Mouse (Mus musculus) midbrain, postnatal 0 days (tissue): Measurements from ENCODE around the gene Krtap19-5. TPM values are rescaled to one million over a fixed set of nuclear protein-coding genes. Genes with fewer than 3 reads are reported as not detected.

ENCODE experiments used
- ATAC-seq: fragments of 200-750 bp; cut with Nextera tagmentation; 2 replicates; pipeline ENCODE4 v1.8.0; 2017; ENCODE audit warnings: moderate number of reproducible peaks, mild to moderate bottlenecking, moderate TSS enrichment, moderate library complexity; ENCODE audit not compliant: low FRiP score
- DNase-seq: peaks from one replicate; pipeline ENCODE4 v3.0.0-alpha.2; 2015; ENCODE audit warnings: low spot score
- H3K27ac ChIP-seq: fragments of 300-500 bp; sonication (generic); 2 replicates; pipeline ENCODE4 v1.5.1; 2014; ENCODE audit warnings: low read depth, mild to moderate bottlenecking, low read length, mixed read lengths
- H3K27me3 ChIP-seq: fragments of 300-500 bp; sonication (generic); 2 replicates; pipeline ENCODE4 v1.6.1; 2014; ENCODE audit warnings: low read length, control low read depth, mixed read lengths; ENCODE audit not compliant: insufficient read depth
- H3K36me3 ChIP-seq: fragments of 300-500 bp; sonication (generic); 2 replicates; pipeline ENCODE4 v1.6.1; 2014; ENCODE audit warnings: low read length, control low read depth, mixed read lengths; ENCODE audit not compliant: insufficient read depth
- H3K4me1 ChIP-seq: fragments of 300-500 bp; sonication (generic); 2 replicates; pipeline ENCODE4 v1.6.1; 2014; ENCODE audit warnings: mild to moderate bottlenecking, control low read depth, antibody characterized with exemption, low read length, mixed read lengths; ENCODE audit not compliant: insufficient read depth
- H3K4me2 ChIP-seq: fragments of 300-500 bp; sonication (generic); 2 replicates; pipeline ENCODE4 v1.6.1; 2014; ENCODE audit warnings: low read depth, mild to moderate bottlenecking, low read length, mixed read lengths; ENCODE audit not compliant: poor library complexity, severe bottlenecking
- H3K4me3 ChIP-seq: fragments of 300-500 bp; sonication (generic); 2 replicates; pipeline ENCODE4 v1.5.1; 2014; ENCODE audit warnings: low read depth, mild to moderate bottlenecking, low read length, moderate library complexity
- H3K9ac ChIP-seq: fragments of 300-500 bp; sonication (generic); replicated peaks from 2 replicates; pipeline ENCODE4 v1.6.1; 2014; ENCODE audit warnings: mild to moderate bottlenecking, low read length, moderate library complexity, mixed read lengths; ENCODE audit not compliant: poor library complexity, severe bottlenecking
- H3K9me3 ChIP-seq: fragments of 300-500 bp; sonication (generic); 2 replicates; pipeline ENCODE4 v1.6.1; 2016; ENCODE audit warnings: low read length, control low read depth
- CTCF ChIP-seq: IDR thresholded peaks from 2 replicates; pipeline ENCODE4 v1.5.1; 2016; ENCODE audit warnings: antibody characterized with exemption, mild to moderate bottlenecking
- WGBS: fragments of 180-500 bp; shearing (Covaris S2); extraction: QIAGEN DNeasy Blood & Tissue Kit; methylation state at CpG from one replicate; pipeline ENCODE4 v1.1.7; 2014; 5-methylcytosine and 5-hydroxymethylcytosine counted together
- polyA plus RNA-seq: library from polyadenylated mRNA; unstranded; fragments of >200 nt; fragmentation: Nextera tagmentation; extraction: Ambion mirVana; gene quantifications from 2 replicates; pipeline ENCODE4 v1.2.1, GENCODE M21; 2015
- total RNA-seq: library from RNA; depleted of rRNA; stranded (reverse); fragments of >200 nt; gene quantifications from 2 replicates; pipeline ENCODE4 v1.2.3, GENCODE M21; 2014; rRNA removed

Krtap19-5 gene
- not detected in 2 replicates for total RNA-seq
- polyA plus RNA-seq: not detected in 2 replicates

GRCm38 (mm10) chr16:88896357-88896756, at the start of gene Krtap19-5:
Gene Krtap19-5, minus strand, starts transcription at chr16:88896457.
- Histone ChIP-seq H3K27ac (no peak within 1 kb of the TSS), H3K9ac (no peak within 1 kb of the TSS), H3K4me3 (no peak within 1 kb of the TSS), H3K36me3 (no peaks in the 10 kb centered on the region), H3K9me3 (no peaks in the 10 kb centered on the region), H3K4me2 (no peak within 1 kb of the TSS), H3K27me3 (no peaks in the 10 kb centered on the region), H3K4me1 (no peaks in the 10 kb centered on the region)
- DNase-seq: no peak
- TF ChIP-seq CTCF: no peak
- no peak for ATAC-seq
- 93% methylated on average over 6 of the region's 6 CpGs for WGBS

- DNase-seq: peak; percentile 49
- no peak overlapping the region for H3K4me3 ChIP-seq
- no peaks in the 10 kb centered on the region for H3K36me3 ChIP-seq
- H3K9ac ChIP-seq: no peak overlapping the region
- TF ChIP-seq CTCF: no peak
- 67% methylated on average over 6 of the region's 6 CpGs for WGBS
- no peaks in the 10 kb centered on the region for H3K9me3 ChIP-seq
- H3K27me3 ChIP-seq: no peaks in the 10 kb centered on the region
- H3K4me1 ChIP-seq: no peaks in the 10 kb centered on the region
- H3K4me2 ChIP-seq: no peak overlapping the region
- no peak overlapping the region for H3K27ac ChIP-seq
- no peak for ATAC-seq
Observed at GRCm38 (mm10) chr16:88941106-88941505, 44.8 kb upstream of the Krtap19-5 start.

- no peak for ATAC-seq
- no peak for DNase-seq
- 84% methylated on average over 7 of the region's 7 CpGs for WGBS
- Histone ChIP-seq H3K9ac (no peak overlapping the region), H3K9me3 (no peaks in the 10 kb centered on the region), H3K4me3 (no peak overlapping the region), H3K36me3 (no peaks in the 10 kb centered on the region), H3K4me1 (no peaks in the 10 kb centered on the region), H3K4me2 (no peak overlapping the region), H3K27me3 (no peaks in the 10 kb centered on the region), H3K27ac (no peak overlapping the region)
- peak; percentile 45 for TF ChIP-seq CTCF
Observed at GRCm38 (mm10) chr16:88938252-88938651, 42.0 kb upstream of the Krtap19-5 start.

GRCm38 (mm10) chr16:88932165-88932564, 35.9 kb upstream of the Krtap19-5 start, which contains the start of gene Krtap19-9b:
Gene Krtap19-9b, minus strand, starts transcription at chr16:88932265.
- Histone ChIP-seq H3K4me3 (no peak within 1 kb of the TSS), H3K4me1 (no peaks in the 10 kb centered on the region), H3K27ac (no peak within 1 kb of the TSS), H3K36me3 (no peaks in the 10 kb centered on the region), H3K9ac (no peak within 1 kb of the TSS), H3K4me2 (no peak within 1 kb of the TSS), H3K9me3 (0 out of 2 replicates have a peak, but pooled peaks cover 3% of the 10 kb centered on the region), H3K27me3 (no peaks in the 10 kb centered on the region)
- ATAC-seq (no peak), DNase-seq (no peak)
- WGBS: 96% methylated on average over 3 of the region's 3 CpGs
- TF ChIP-seq CTCF: no peak

DNA sequence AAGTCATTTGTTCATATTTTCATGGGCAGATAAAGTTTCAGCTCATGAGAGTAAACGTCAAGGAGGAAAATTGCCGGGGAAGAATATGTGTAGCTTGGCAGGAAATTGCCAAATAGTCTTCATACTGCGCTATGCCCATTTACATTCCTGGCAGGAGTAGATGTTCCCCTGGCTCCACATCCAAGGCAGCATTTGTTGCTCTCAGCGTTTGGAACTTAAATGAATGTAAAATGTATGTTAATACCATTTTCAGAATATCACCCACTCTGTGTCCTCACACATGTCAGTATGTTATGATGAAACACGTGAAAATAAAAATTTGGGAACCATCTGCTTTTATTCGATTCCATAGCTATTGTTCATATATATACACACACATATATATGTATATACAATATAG, 9.4 kb downstream of the Krtap19-5 start:
- H3K27ac ChIP-seq: no peak overlapping the region
- ATAC-seq: no peak
- no peak for DNase-seq
- no peak overlapping the region for H3K4me2 ChIP-seq
- no peaks in the 10 kb centered on the region for H3K36me3 ChIP-seq
- H3K9ac ChIP-seq: no peak overlapping the region
- TF ChIP-seq CTCF: no peak
- H3K9me3 ChIP-seq: no peaks in the 10 kb centered on the region
- WGBS: 92% methylated on average over 6 of the region's 6 CpGs
- H3K4me1 ChIP-seq: no peaks in the 10 kb centered on the region
- no peak overlapping the region for H3K4me3 ChIP-seq
- H3K27me3 ChIP-seq: no peaks in the 10 kb centered on the region

- H3K36me3 ChIP-seq: no peaks in the 10 kb centered on the region
- H3K27me3 ChIP-seq: no peaks in the 10 kb centered on the region
- H3K4me1 ChIP-seq: no peaks in the 10 kb centered on the region
- no peak within 1 kb of the TSS for H3K27ac ChIP-seq
- no peak within 1 kb of the TSS for H3K4me2 ChIP-seq
- H3K9me3 ChIP-seq: no peaks in the 10 kb centered on the region
- no peak within 1 kb of the TSS for H3K9ac ChIP-seq
- 93% methylated on average over 5 of the region's 5 CpGs for WGBS
- TF ChIP-seq CTCF: no peak
- no peak for ATAC-seq
- H3K4me3 ChIP-seq: no peak within 1 kb of the TSS
- no peak for DNase-seq
Observed at GRCm38 (mm10) chr16:88884989-88885388, 11.3 kb downstream of the Krtap19-5 start, which contains the start of gene Krtap19-4. Gene Krtap19-4, minus strand, starts transcription at chr16:88885089.
